Mouse (Mus musculus) liver, embryonic 16.5 days (tissue): ENCODE results near the gene Cse1l. TPM values are rescaled to one million over a fixed set of nuclear protein-coding genes. Genes with fewer than 3 reads are reported as not detected.

Experiments
- ATAC-seq: fragments of 200-750 bp; cut with Nextera tagmentation; 2 replicates; pipeline ENCODE4 v1.8.0; 2017; ENCODE audit warnings: low read depth, mild to moderate bottlenecking, moderate number of reproducible peaks, moderate library complexity
- H3K27ac ChIP-seq: fragments of 300-500 bp; sonication (generic); 2 replicates; pipeline ENCODE4 v1.5.1; 2014; ENCODE audit warnings: mild to moderate bottlenecking, low read length
- H3K27me3 ChIP-seq: fragments of 300-500 bp; sonication (generic); 2 replicates; pipeline ENCODE4 v1.6.1; 2014; ENCODE audit warnings: low read depth, low read length, mixed read lengths; ENCODE audit not compliant: control insufficient read depth, insufficient read depth
- H3K36me3 ChIP-seq: fragments of 300-500 bp; sonication (generic); 2 replicates; pipeline ENCODE4 v1.6.1; 2014; ENCODE audit warnings: mild to moderate bottlenecking; ENCODE audit not compliant: control insufficient read depth, insufficient read depth
- H3K4me1 ChIP-seq: fragments of 300-500 bp; sonication (generic); 2 replicates; pipeline ENCODE4 v1.6.1; 2014; ENCODE audit warnings: low read depth, low read length, mixed read lengths; ENCODE audit not compliant: control insufficient read depth
- H3K4me2 ChIP-seq: fragments of 300-500 bp; sonication (generic); 2 replicates; pipeline ENCODE4 v1.6.1; 2014; ENCODE audit warnings: low read depth, low read length, mixed read lengths
- H3K4me3 ChIP-seq: fragments of 300-500 bp; sonication (generic); 2 replicates; pipeline ENCODE4 v1.5.1; 2014; ENCODE audit warnings: low read depth, mild to moderate bottlenecking, low read length
- H3K9ac ChIP-seq: fragments of 300-500 bp; sonication (generic); 2 replicates; pipeline ENCODE4 v1.6.1; 2014; ENCODE audit warnings: low read depth, low read length
- H3K9me3 ChIP-seq: fragments of 300-500 bp; sonication (generic); replicated peaks from 2 replicates; pipeline ENCODE4 v1.6.1; 2016; ENCODE audit warnings: low read length; ENCODE audit not compliant: control insufficient read depth
- WGBS: fragments of 180-500 bp; shearing (Covaris S2); extraction: QIAGEN DNeasy Blood & Tissue Kit; methylation state at CpG from one replicate; pipeline ENCODE4 v1.1.7; 2014; ENCODE audit not compliant: insufficient replicate concordance; 5-methylcytosine and 5-hydroxymethylcytosine counted together
- polyA plus RNA-seq: library from polyadenylated mRNA; unstranded; fragments of >200 nt; fragmentation: Nextera tagmentation; extraction: Ambion mirVana; gene quantifications from 2 replicates; pipeline ENCODE4 v1.2.1, GENCODE M21; 2015

The Cse1l gene
- polyA plus RNA-seq, 1 experiment from 2014 or later: 41.2 TPM

DNA sequence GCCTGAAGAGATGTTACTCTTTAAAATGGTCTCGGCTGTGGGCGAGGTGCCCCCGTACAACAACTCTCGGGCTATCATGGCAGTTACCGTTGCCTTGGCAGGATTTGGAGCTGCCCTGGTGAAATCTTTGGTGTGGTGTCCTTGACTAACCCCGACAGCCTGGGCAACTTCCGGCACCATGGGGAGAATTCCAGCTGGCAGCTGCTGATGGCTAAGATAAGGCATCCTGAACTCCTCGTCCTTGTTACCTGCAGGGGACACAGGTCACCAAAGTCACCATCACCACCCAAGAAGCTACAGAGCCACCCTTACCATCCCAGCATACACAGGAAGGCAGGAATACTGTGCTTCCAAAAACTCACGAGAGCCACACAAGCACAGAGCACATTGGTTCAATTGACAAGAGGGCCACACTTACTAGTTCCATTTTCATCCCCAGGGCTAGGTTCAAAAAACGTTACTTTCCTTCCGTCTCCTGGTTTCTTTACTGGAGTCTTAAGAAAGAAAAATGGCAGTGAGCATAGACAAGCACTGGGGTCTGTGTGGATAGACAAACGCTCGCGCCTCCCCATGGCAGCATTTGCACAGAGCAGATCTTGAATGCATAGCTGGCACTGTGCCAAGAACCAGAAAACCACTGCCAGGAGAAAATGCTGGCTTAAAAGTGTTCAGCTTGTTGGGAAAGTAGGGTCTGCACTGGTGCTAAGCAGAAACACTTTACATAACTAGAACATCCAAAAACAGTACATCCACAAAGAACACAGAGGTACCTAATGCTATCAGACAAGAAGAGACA lies 45.2 kb downstream of the Cse1l start:
- no peaks in the 10 kb centered on the region for H3K9me3 ChIP-seq
- WGBS: 80% methylated on average over 14 of the region's 14 CpGs
- ATAC-seq: no peak
- no peak overlapping the region for H3K4me3 ChIP-seq
- H3K36me3 ChIP-seq: peaks cover 56% of the 10 kb centered on the region
- no peaks in the 10 kb centered on the region for H3K27me3 ChIP-seq
- no peaks in the 10 kb centered on the region for H3K4me1 ChIP-seq
- no peak overlapping the region for H3K27ac ChIP-seq
- no peak overlapping the region for H3K9ac ChIP-seq
- H3K4me2 ChIP-seq: no peak overlapping the region

DNA sequence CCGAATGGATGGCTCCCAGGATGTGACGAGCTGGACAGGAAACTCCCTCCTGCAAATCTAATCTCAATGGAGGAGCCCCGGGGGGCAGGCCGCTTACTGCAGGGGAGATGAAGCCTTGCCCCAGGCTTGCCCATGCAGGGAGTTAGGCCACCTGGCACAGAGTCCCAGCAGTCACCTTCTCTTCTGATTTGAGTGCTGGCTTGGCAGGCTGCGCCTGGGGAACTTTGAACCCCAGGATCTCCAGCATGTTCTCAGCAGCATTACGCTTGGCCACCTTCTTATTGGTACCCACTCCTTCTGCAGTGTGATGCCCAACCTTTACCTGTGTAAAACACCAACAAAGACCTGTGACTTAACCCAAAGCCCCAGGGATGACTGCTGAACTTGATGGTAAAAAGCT lies 46.3 kb downstream of the Cse1l start:
- no peak overlapping the region for H3K4me2 ChIP-seq

DNA sequence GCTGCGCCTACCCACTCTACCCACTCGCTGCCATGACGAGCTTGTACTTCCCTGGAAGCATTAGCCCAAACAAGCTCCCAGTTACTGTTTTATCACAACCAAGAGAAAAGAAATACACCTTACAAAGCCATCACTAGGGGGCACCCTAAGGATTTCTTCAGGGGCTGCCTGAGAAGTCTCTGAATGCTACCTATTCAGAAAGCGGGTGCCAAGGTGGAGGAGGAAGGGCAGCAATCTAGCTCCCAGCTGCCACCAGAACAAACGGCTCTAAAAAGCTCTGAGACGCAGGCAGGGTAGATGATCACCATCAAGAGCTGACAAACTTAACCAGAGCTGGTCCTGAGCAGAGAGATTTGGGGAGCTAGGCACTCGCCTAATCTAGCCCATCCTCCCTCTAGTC lies 51.0 kb downstream of the Cse1l start:
- Histone ChIP-seq H3K9ac (no peak overlapping the region), H3K27ac (no peak overlapping the region), H3K4me1 (no peaks in the 10 kb centered on the region), H3K4me2 (no peak overlapping the region), H3K27me3 (no peaks in the 10 kb centered on the region), H3K4me3 (no peak overlapping the region), H3K9me3 (no peaks in the 10 kb centered on the region), H3K36me3 (peaks cover 23% of the 10 kb centered on the region)
- ATAC-seq: no peak; the same call in 1 of the 2 replicates
- 46% methylated on average over 7 of the region's 7 CpGs for WGBS

More for the DNA sequence above, 46.3 kb downstream of the Cse1l start:
- WGBS: 65% methylated on average over 6 of the region's 6 CpGs
- no peak overlapping the region for H3K4me3 ChIP-seq
- H3K27ac ChIP-seq: no peak overlapping the region
- no peak for ATAC-seq
- no peak overlapping the region for H3K9ac ChIP-seq
- no peaks in the 10 kb centered on the region for H3K27me3 ChIP-seq
- H3K36me3 ChIP-seq: peaks cover 52% of the 10 kb centered on the region
- no peaks in the 10 kb centered on the region for H3K4me1 ChIP-seq
- no peaks in the 10 kb centered on the region for H3K9me3 ChIP-seq

DNA sequence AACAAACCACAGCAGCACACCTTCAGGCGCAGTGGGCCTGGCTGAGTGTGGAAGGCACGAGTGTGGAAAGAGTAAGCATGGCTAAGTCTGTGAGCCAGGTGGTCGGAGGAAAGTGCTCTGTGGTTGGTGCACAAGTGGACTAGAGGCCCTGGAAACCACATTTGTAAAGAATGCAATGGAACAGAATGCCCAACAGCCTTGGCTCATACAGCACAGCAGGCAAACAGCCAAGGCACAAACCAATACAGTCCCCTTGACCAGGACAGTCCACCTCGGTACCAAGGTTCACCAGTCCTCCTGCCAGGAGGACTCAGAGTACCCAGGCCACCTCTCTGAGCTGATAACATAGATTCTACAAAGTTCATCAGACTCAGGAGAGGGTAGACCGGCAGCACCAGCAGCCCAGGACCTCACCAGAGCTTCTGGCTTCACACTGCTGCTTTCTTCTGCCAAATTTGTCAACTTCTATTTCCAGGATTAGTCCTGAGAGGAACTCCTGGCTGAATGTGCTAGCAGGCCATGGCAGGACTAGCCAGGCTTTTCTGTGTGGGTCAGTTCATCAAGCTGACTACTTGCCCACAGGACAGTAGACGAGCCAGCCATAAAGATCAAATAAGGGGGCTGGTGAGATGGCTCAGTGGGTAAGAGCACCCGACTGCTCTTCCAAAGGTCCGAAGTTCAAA lies 54.9 kb downstream of the Cse1l start:
- Histone ChIP-seq H3K27me3 (no peaks in the 10 kb centered on the region), H3K27ac (no peak overlapping the region), H3K4me3 (no peak overlapping the region), H3K9me3 (no peaks in the 10 kb centered on the region), H3K36me3 (peaks cover 4% of the 10 kb centered on the region; the same call in 1 of the 2 replicates), H3K9ac (no peak overlapping the region), H3K4me1 (no peaks in the 10 kb centered on the region), H3K4me2 (no peak overlapping the region)
- WGBS: 74% methylated on average over 8 of the region's 8 CpGs
- ATAC-seq: no peak

DNA sequence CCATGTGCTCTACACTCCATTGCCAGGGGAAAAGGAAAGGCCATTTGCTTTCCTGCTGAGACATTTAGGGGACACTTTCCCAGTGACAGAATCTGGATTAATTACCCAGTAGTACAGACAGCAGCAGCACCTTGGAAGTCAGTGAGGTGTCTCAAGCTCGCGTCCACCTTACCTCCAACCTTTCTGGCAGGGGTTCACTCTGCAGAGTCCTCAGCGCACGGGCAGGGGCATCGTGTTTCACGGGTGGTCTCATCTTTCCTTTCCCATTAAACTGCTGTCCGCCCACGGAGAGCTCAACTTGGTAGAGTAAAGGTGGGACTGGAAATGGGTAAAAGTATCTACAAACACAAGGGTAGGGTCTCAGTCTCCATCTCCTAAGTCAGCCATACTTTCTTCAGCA lies 57.4 kb downstream of the Cse1l start:
- no peak for ATAC-seq
- 86% methylated on average over 8 of the region's 8 CpGs for WGBS

DNA sequence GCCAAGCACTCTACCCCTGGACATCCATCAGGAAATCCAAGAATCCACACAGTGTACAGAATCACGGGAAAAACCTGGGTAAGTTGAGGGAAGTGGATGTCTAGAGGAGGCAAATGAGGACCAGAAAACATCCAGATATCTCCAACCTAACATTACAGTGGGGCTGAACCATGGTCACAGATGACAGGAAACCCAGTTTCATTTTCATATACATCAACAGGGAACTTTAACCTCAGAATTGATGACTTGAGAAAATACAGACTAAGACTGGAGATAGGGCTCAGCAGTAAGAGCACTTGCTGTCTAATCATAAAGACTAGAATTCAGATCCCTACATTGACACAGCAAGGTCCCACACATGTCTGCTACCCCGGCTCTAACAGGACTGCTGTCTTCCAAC lies 58.9 kb downstream of the Cse1l start:
- H3K4me2 ChIP-seq: no peak overlapping the region
- no peaks in the 10 kb centered on the region for H3K9me3 ChIP-seq
- no peak overlapping the region for H3K9ac ChIP-seq
- 52% methylated on average over 2 of the region's 2 CpGs for WGBS
- peaks cover 2% of the 10 kb centered on the region for H3K4me1 ChIP-seq
- no peak for ATAC-seq
- no peak overlapping the region for H3K27ac ChIP-seq
- no peaks in the 10 kb centered on the region for H3K27me3 ChIP-seq
- no peak overlapping the region for H3K4me3 ChIP-seq
- H3K36me3 ChIP-seq: no peaks in the 10 kb centered on the region; the same call in 1 of the 2 replicates

More for the DNA sequence above, 57.4 kb downstream of the Cse1l start:
- no peaks in the 10 kb centered on the region for H3K27me3 ChIP-seq
- no peak overlapping the region for H3K4me3 ChIP-seq
- no peak overlapping the region for H3K9ac ChIP-seq
- no peaks in the 10 kb centered on the region; the same call in 1 of the 2 replicates for H3K4me1 ChIP-seq
- H3K9me3 ChIP-seq: no peaks in the 10 kb centered on the region
- peaks cover 4% of the 10 kb centered on the region; the same call in 1 of the 2 replicates for H3K36me3 ChIP-seq
- H3K27ac ChIP-seq: no peak overlapping the region
- no peak overlapping the region for H3K4me2 ChIP-seq

DNA sequence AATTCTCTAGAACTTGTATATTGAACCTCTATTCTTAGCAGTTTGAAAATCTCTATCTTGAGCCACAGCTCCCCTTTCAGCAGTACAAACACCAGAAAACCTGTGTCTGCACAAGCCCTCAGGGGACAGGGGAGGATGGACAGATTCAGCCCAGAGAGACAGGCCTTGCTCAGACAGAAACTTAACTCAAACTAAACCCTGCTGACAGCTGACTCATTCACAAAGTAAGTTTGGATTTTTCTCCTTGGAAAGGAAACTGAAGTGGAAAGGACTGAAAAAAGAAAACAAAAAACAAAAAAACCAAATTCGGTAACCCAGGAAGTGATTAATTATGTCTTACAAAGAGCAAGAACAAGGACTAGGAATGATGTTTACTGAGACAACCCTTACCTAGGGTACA lies 67.3 kb downstream of the Cse1l start:
- no peak overlapping the region for H3K27ac ChIP-seq
- H3K4me2 ChIP-seq: no peak overlapping the region
- no peak overlapping the region for H3K4me3 ChIP-seq
- 44% methylated on average over 1 of the region's 1 CpGs for WGBS
- H3K27me3 ChIP-seq: no peaks in the 10 kb centered on the region
- no peaks in the 10 kb centered on the region for H3K36me3 ChIP-seq
- no peaks in the 10 kb centered on the region for H3K9me3 ChIP-seq
- peaks cover 25% of the 10 kb centered on the region for H3K4me1 ChIP-seq
- no peak for ATAC-seq
- no peak overlapping the region for H3K9ac ChIP-seq

DNA sequence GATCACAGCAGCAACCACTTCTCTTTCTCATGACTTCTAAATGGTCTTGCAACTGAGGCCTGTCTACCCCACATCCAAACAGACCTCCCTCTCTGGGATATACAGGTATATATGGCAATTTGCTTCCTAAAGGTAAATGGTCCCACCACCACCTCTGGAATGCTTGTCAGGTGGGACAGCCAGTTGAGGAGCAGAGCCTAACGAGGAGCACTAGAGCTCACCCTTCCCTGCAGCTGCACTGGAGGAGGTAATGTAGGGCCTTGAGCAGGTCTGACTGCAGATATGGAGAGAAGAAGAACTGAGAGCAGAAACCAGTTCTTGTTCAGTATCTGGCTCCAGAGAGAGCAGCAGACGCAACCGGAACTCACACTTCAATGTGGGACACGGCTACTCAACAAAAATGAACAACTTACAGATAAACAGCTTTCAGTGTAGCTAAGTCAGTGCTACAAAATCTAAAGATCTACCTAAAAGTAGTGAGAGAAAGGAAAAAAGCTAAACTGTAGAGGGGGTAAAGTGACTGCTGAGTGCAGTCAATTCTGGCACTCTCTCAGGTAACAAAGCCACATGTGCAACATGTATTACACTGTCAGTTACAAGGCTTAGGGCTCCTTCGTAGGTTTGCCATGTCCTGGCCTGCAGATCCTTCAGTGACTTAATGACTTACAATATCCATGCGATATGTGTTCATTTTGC lies 68.5 kb downstream of the Cse1l start:
- 42% methylated on average over 6 of the region's 6 CpGs for WGBS
- H3K9me3 ChIP-seq: no peaks in the 10 kb centered on the region
- H3K4me2 ChIP-seq: no peak overlapping the region
- no peak for ATAC-seq
- H3K4me3 ChIP-seq: no peak overlapping the region
- no peaks in the 10 kb centered on the region for H3K36me3 ChIP-seq
- no peaks in the 10 kb centered on the region for H3K27me3 ChIP-seq
- H3K9ac ChIP-seq: no peak overlapping the region
- 0 out of 2 replicates have a peak overlapping the region, but pooled peaks have one; percentile 11 for H3K27ac ChIP-seq
- H3K4me1 ChIP-seq: peaks cover 23% of the 10 kb centered on the region
